Mouse (Mus musculus): ENCODE data around the gene Erbb4. TPM values are rescaled to one million over a fixed set of nuclear protein-coding genes. Genes with fewer than 3 reads are reported as not detected.

Gene Erbb4
- polyA plus RNA-seq, 1 experiment = 0.26 TPM

DNA sequence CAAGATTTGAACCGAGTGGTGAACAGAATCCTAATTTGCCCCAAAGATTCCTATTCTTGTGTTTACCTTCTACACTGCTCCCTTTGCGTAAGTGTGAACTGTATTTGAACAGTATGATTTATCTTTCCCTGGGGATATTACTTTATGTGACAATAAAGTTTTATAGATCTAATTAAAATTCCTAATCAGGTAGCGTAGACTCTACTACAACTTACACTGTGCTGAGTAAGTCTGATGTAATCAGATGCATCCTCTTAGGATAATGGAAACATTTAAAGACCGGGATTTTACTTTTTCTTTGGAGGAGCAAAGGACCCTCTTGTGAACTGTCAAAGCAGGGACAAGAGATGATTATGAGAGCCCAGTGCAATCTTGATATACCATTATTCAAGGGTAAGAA, 433.2 kb downstream of the Erbb4 start:
- no peak for TF ChIP-seq CTCF (IDR thresholded peaks at IDR 0.05; ENCODE audit: insufficient read depth, low read length)
- no peak for TF ChIP-seq POLR2A (IDR thresholded peaks at IDR 0.05; ENCODE audit: borderline replicate concordance, extremely low read depth, low read depth, low read length)
- no peaks in the 10 kb centered on the region for H3K4me1 ChIP-seq (ENCODE audit: control insufficient read depth, insufficient read depth, low read length)
- no peak overlapping the region for H3K4me3 ChIP-seq (replicated peaks; ENCODE audit: extremely low read depth, low read depth, low read length)
- WGBS = 87% methylated on average over 4 of the region's 4 CpGs
- DNase-seq = no peak

- 87% methylated on average over 10 of the region's 10 CpGs for WGBS
- DNase-seq = no peak
- Histone ChIP-seq H3K4me1 (ENCODE audit: control insufficient read depth, insufficient read depth, low read length) (no peaks in the 10 kb centered on the region), H3K4me3 (replicated peaks; ENCODE audit: extremely low read depth, low read depth, low read length) (no peak overlapping the region)
- TF ChIP-seq POLR2A (IDR thresholded peaks at IDR 0.05; ENCODE audit: borderline replicate concordance, extremely low read depth, low read depth, low read length) = no peak
- no peak for TF ChIP-seq CTCF (IDR thresholded peaks at IDR 0.05; ENCODE audit: insufficient read depth, low read length)
Measured at GRCm38 (mm10) chr1:68666831-68667601, 440.8 kb downstream of the Erbb4 start.

GRCm38 (mm10) chr1:68590475-68590874, 517.4 kb downstream of the Erbb4 start:
- WGBS = 72% methylated on average over 3 of the region's 3 CpGs
- TF ChIP-seq POLR2A (IDR thresholded peaks at IDR 0.05; ENCODE audit: borderline replicate concordance, extremely low read depth, low read depth, low read length) (no peak), CTCF (IDR thresholded peaks at IDR 0.05; ENCODE audit: insufficient read depth, low read length) (no peak)

DNA sequence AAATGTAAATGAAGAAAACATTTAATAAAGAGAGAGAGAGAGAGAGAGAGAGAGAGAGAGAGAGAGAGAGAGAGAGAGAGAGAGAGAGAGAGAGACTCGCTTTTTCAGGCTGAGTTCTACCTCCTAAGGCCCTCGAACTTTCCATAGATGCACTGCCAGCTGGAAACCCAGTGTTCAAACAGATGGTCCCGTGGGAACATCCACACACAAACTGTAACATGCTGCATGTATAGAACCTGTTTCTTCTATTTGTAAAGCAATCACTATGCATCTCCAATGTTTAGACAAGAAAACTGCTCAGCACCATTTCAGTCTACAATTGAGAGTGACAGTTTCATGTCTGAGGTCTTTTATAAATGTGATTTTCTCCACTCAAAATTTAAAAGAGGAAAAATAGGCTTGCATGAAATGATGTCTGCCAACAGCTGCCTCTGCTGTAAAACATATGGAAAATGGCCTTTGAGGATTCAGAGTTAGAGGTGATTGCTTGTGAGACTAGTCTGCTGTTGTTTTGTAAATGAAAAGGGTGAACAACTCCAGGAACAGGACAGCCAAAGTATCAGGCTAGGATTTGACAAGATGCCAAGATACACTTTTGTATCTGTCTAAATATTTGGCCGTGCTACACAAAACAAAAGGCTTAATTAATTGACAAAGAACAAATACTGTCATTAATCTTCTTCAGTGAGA, 533.9 kb downstream of the Erbb4 start:
- Histone ChIP-seq H3K4me1 (ENCODE audit: control insufficient read depth, insufficient read depth, low read length) (no peaks in the 10 kb centered on the region), H3K4me3 (replicated peaks; ENCODE audit: extremely low read depth, low read depth, low read length) (no peak overlapping the region)
- no peak for DNase-seq
- WGBS = 55% methylated on average over 4 of the region's 4 CpGs
- TF ChIP-seq POLR2A (IDR thresholded peaks at IDR 0.05; ENCODE audit: borderline replicate concordance, extremely low read depth, low read depth, low read length) (no peak), CTCF (IDR thresholded peaks at IDR 0.05; ENCODE audit: insufficient read depth, low read length) (no peak)

More at GRCm38 (mm10) chr1:68590475-68590874, 517.4 kb downstream of the Erbb4 start:
- DNase-seq = no peak
- no peak overlapping the region for H3K4me3 ChIP-seq (replicated peaks; ENCODE audit: extremely low read depth, low read depth, low read length)
- no peaks in the 10 kb centered on the region for H3K4me1 ChIP-seq (ENCODE audit: control insufficient read depth, insufficient read depth, low read length)

DNA sequence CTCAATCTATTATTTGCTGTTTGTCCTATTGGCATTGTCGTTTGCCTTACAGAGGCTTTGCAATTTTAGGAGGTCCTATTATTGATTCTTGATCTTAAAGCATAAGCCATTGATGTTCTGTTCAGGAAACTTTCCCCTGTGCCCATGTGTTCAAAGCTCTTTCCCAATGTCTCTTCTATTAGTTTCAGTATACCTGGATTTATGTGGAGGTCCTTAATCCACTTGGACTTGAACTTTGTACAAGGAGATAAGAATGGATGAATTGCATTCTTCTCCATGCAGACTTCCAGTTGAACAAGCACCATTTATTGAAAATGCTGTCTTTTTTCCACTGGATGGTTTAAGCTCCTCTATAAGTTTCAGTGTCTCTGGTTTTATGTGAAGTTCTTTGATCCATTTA, 536.9 kb downstream of the Erbb4 start:
- no peak for TF ChIP-seq CTCF (IDR thresholded peaks at IDR 0.05; ENCODE audit: insufficient read depth, low read length)
- no peak overlapping the region for H3K4me3 ChIP-seq (replicated peaks; ENCODE audit: extremely low read depth, low read depth, low read length)
- H3K4me1 ChIP-seq (ENCODE audit: control insufficient read depth, insufficient read depth, low read length) = no peaks in the 10 kb centered on the region
- DNase-seq = no peak
- WGBS = 76% methylated on average over 1 of the region's 1 CpGs

DNA sequence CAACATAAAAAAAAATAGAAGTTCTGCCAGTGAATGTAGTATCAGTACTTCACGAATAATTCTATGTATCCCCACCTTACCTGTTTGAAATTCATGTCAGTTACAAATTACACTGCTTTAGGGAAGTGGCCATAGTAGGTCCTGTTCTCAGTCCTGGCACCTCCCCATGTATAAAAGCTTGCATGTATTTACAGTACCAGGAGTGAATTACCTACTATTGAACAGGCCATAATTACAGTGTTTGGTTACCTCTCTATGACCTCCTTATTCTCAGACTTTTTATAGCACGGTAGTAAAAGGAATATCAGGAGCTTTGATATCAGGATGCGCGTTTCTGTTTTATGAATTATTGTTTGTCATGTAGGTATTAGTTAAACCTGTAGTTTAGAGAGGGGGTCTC, 564.9 kb downstream of the Erbb4 start:
- Histone ChIP-seq H3K4me1 (ENCODE audit: control insufficient read depth, insufficient read depth, low read length) (no peaks in the 10 kb centered on the region), H3K4me3 (replicated peaks; ENCODE audit: extremely low read depth, low read depth, low read length) (no peak overlapping the region)
- 84% methylated on average over 4 of the region's 4 CpGs for WGBS
- TF ChIP-seq CTCF (IDR thresholded peaks at IDR 0.05; ENCODE audit: insufficient read depth, low read length) (no peak), POLR2A (IDR thresholded peaks at IDR 0.05; ENCODE audit: borderline replicate concordance, extremely low read depth, low read depth, low read length) (no peak)
- no peak for DNase-seq

- H3K4me3 ChIP-seq (replicated peaks; ENCODE audit: extremely low read depth, low read depth, low read length) = no peak overlapping the region
- no peak for TF ChIP-seq POLR2A (IDR thresholded peaks at IDR 0.05; ENCODE audit: borderline replicate concordance, extremely low read depth, low read depth, low read length)
- TF ChIP-seq CTCF (IDR thresholded peaks at IDR 0.05; ENCODE audit: insufficient read depth, low read length) = no peak
- WGBS = 43% methylated on average over 2 of the region's 2 CpGs
- no peak for DNase-seq
- no peaks in the 10 kb centered on the region for H3K4me1 ChIP-seq (ENCODE audit: control insufficient read depth, insufficient read depth, low read length)
Measured at GRCm38 (mm10) chr1:68517820-68518219, 590.0 kb downstream of the Erbb4 start.

DNA sequence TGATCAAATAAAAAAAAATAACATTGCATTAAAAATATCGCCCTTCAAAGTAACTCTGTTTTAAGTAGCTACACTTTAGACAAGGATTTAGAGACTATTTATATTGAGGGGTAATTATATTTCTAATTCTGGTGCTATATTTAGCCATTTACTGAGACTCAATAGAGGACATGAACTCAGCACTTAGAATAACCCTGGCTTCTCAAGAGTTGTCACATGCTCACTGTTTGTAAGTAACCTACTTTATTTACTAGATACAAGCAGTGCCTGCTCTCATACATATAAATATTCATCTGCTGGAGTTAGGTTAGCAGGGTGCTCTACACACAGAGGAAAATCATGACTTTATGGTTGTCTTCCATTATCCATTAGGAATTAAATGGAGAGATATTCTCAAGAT, 604.0 kb downstream of the Erbb4 start:
- TF ChIP-seq POLR2A (IDR thresholded peaks at IDR 0.05; ENCODE audit: borderline replicate concordance, extremely low read depth, low read depth, low read length) (no peak), CTCF (IDR thresholded peaks at IDR 0.05; ENCODE audit: insufficient read depth, low read length) (no peak)
- 73% methylated on average over 1 of the region's 1 CpGs for WGBS
- DNase-seq = no peak
- H3K4me1 ChIP-seq (ENCODE audit: control insufficient read depth, insufficient read depth, low read length) = no peaks in the 10 kb centered on the region
- no peak overlapping the region for H3K4me3 ChIP-seq (replicated peaks; ENCODE audit: extremely low read depth, low read depth, low read length)

GRCm38 (mm10) chr1:68501561-68501960, 606.3 kb downstream of the Erbb4 start:
- no peak for DNase-seq
- WGBS = 48% methylated on average over 4 of the region's 4 CpGs
- no peak for TF ChIP-seq CTCF (IDR thresholded peaks at IDR 0.05; ENCODE audit: insufficient read depth, low read length)
- TF ChIP-seq POLR2A (IDR thresholded peaks at IDR 0.05; ENCODE audit: borderline replicate concordance, extremely low read depth, low read depth, low read length) = no peak
- no peaks in the 10 kb centered on the region for H3K4me1 ChIP-seq (ENCODE audit: control insufficient read depth, insufficient read depth, low read length)
- no peak overlapping the region for H3K4me3 ChIP-seq (replicated peaks; ENCODE audit: extremely low read depth, low read depth, low read length)
